Mouse (Mus musculus) adrenal gland, adult 10 weeks (tissue): Measurements from ENCODE around the gene Tigd2. TPM values are rescaled to one million over a fixed set of nuclear protein-coding genes. Genes with fewer than 3 reads are reported as not detected.

ENCODE experiments used
- polyA plus RNA-seq: library from polyadenylated mRNA; stranded (reverse); fragments of 350-450 nt; fragmentation: Illumina TruSeq; extraction: RNeasy Lipid Tissue Mini Kit (QIAGEN cat#74804); gene quantifications from one replicate; pipeline ENCODE4 v1.2.3, GENCODE M21; 2014; ENCODE audit warnings: low read depth, low replicate concordance

Gene Tigd2
- polyA plus RNA-seq, result 51.4 TPM

DNA sequence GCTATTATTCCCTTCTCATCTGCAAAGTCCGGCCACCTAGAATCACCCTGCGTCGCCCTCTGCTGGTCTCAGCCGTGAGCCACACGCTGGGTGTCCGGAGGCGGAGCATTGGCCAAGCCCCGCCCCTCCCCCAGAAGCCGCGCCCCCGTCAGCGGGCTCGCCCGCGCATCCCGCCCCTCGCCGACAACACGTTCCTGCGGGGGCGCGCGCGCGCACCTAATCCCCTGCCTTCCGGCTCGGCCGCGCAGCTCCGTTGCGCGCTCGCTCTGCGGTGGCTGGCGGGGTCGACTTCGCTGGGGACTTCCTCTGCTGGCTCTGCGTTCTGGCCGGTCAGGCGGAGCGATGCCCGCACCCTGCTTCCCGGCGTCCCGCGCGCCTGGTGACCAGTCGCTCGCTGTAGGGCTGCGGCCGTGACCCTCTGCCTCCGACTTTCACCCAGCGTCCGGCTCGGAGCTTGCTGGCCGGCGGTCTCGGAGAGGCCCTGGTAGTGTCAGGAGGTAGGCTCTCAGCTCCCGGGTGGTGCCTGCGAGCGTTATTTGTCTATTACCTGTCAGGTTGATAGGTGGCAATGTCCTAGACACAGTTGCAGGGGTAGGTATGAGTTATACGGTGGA lies at the start of gene Tigd2:
Gene Tigd2, plus strand, starts transcription at position 186 of the 614 bp plus-strand sequence.

Other genes starting within 250 kb of the Tigd2 start
- 37.8 TPM for gene Fam13a, start 184.3 kb upstream of the Tigd2 start, polyA plus RNA-seq
- gene Gprin3, start 217.4 kb downstream of the Tigd2 start, polyA plus RNA-seq, result 2.7 TPM